Mouse (Mus musculus) C2C12 (cell line): ENCODE measurements around the gene Orc1.

Experiments used
- CTCF ChIP-seq: IDR thresholded peaks from one replicate; pipeline ENCODE4 v1.5.1; 2011; ENCODE audit not compliant: control insufficient read depth, insufficient read depth, insufficient read length
- MYOG ChIP-seq: IDR thresholded peaks from one replicate; pipeline ENCODE4 v1.6.1; 2011; ENCODE audit not compliant: control insufficient read depth, insufficient read length; ENCODE audit errors: extremely low read depth

DNA sequence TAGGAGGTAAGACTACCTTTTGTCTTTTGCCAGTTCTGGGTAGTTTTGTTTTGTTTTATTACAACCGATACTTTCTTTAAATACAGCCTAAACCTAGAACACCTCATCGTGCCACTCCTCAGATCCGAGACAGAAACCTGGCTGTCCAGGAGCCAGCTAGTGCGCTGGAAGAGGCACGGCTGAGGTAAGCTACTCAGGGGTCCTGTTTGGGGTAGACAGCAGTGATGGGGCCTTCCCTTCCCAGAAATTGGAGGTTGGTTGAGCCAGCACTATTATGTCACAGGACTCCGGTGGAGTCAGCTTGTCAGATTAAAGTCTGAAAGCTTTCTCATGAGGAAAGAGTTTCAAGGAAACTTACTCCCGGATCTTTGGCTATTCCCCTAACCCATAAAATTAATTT lies 22.6 kb downstream of the Orc1 start:
- TF ChIP-seq CTCF (no peak), MYOG (no peak)
